Mouse (Mus musculus): ENCODE measurements at regions not wholly inside any gene's neighbourhood (a gene's known extent, or its start where the extent isn't known, plus 50 kb on each side); places are given as distances from the start of the nearest gene placed in this dataset.

DNA sequence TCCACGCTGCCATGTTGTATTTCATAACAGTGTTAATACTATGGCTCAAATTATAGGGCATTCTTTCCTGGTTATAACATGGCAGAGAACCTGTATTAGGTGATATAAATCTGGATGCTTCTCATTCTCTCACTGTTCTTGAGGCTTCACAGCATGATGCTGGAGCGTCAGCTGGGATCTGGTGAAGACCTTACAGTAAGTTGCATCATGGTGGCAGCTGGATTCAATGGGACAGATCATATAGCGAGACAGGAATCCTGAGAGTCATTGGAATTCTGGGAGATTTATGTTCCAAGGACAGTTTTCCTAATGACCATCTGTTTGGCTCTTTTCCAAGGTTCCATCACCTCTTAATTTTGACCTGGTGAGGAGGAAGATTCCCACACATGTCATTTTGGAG, 53.2 kb upstream of the Prpf4b start:
- no peak for DNase-seq

DNA sequence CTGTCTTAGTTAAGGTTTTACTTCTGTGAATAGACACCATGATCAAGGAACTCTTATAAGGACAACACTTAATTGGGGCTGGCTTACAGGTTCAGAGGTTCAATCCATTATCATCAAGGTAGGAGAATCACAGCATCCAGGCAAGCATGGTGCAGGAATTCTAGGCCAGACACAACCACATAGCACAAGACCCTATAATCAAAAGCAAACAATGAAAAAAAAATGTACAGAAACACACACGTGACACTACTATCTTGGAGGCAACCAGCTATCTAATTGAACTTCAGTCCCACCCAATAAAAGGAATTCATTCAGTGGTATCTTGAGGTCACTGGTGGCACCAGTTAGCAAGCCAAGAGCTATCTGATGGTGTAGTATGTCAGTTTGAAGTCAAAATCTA, 50.9 kb upstream of the Prpf4b start:
- no peak overlapping the region for H3K4me2 ChIP-seq (ENCODE audit: low read depth)
- no peak overlapping the region for H3K9ac ChIP-seq
- no peaks in the 10 kb centered on the region for H3K9me3 ChIP-seq (ENCODE audit: low read length)
- no peak for DNase-seq
- no peak for TF ChIP-seq CTCF (IDR thresholded peaks at IDR 0.05; ENCODE audit: low read depth)
- H3K27ac ChIP-seq (ENCODE audit: low read depth, low read length), result no peak overlapping the region
- H3K27me3 ChIP-seq (ENCODE audit: insufficient read depth, low read length), result no peaks in the 10 kb centered on the region
- no peaks in the 10 kb centered on the region for H3K36me3 ChIP-seq (ENCODE audit: insufficient read depth)
- no peaks in the 10 kb centered on the region for H3K4me1 ChIP-seq (ENCODE audit: insufficient read depth)
- 94% methylated on average over 1 of the region's 1 CpGs for WGBS
- no peak for ATAC-seq
- H3K4me3 ChIP-seq (ENCODE audit: low read depth, low read length), result no peak overlapping the region

More for the DNA sequence above, 53.2 kb upstream of the Prpf4b start:
- 94% methylated on average over 3 of the region's 3 CpGs for WGBS
- Histone ChIP-seq H3K27ac (ENCODE audit: low read depth, low read length) (no peak overlapping the region), H3K4me1 (ENCODE audit: insufficient read depth) (no peaks in the 10 kb centered on the region), H3K27me3 (ENCODE audit: insufficient read depth, low read length) (no peaks in the 10 kb centered on the region), H3K9ac (no peak overlapping the region), H3K36me3 (ENCODE audit: insufficient read depth) (no peaks in the 10 kb centered on the region), H3K4me2 (ENCODE audit: low read depth) (no peak overlapping the region), H3K4me3 (ENCODE audit: low read depth, low read length) (no peak overlapping the region), H3K9me3 (ENCODE audit: low read length) (no peaks in the 10 kb centered on the region)
- no peak for ATAC-seq
- no peak for TF ChIP-seq CTCF (IDR thresholded peaks at IDR 0.05; ENCODE audit: low read depth)
